Mouse (Mus musculus): ENCODE data around the gene Hoxa2.

DNA sequence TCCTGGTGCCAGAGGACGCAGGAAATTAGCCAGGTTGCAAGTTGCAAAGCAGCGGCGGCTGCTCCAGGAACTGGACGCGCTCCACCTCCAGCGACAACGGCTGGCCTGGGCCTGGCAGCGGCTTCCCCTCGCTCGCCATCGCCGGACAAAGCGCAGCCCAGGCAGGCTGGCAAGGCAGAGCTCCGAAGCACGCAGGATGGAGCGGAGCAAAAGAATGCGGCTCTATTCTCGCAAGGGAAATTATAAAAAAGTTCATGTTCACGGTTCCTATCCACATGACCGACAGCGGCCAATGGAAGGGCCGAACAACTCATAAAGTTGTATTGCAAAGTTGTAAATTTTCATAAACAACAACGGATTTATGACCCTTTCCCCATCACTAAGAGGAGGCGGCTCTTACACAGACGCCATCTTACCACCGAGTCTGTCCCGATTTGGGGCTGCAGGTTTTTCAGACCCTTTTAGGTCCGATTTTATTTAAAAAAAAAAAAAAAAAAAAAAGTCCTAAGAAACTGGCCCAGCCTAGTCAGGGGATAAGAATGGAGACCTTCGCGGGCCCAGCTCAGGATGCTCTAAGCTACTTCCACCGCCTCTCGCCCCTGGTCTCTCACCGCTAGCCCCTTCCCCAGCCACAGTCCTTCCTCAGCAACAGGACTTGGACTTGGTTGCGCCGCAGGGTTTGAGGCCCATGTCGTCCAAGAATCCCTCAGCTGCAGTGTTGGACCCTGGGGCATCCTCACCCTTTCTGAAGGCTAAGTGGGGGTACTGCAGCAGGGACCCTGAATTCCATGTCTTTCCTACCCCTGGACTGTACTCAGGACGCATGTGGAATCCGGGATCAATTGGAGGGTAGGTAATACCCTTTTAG lies 48.7 kb upstream of the Hoxa2 start, which contains the start of the genes Hoxa3 and Gm28308:
- TF ChIP-seq POLR2A (IDR thresholded peaks at IDR 0.05; ENCODE audit: borderline replicate concordance, low read depth, low read length): no peak
- no peak for TF ChIP-seq CTCF (IDR thresholded peaks at IDR 0.05; ENCODE audit: low read depth, low read length)

Measured in bone marrow macrophage, adult 2 months (primary cell).